Mouse (Mus musculus): ENCODE data around the gene Mtfmt. TPM values are rescaled to one million over a fixed set of nuclear protein-coding genes. Genes with fewer than 3 reads are reported as not detected.

Gene Mtfmt
- polyA plus RNA-seq, 1 experiment from 2014 or later: 18.6 TPM

GRCm38 (mm10) chr9:65479158-65479557 lies 43.6 kb downstream of the Mtfmt start:
- Histone ChIP-seq H3K4me2 (replicated peaks) (no peak overlapping the region), H3K4me1 (replicated peaks) (no peaks in the 10 kb centered on the region), H3K36me3 (peaks cover 26% of the 10 kb centered on the region), H3K9ac (no peak overlapping the region), H3K4me3 (replicated peaks) (no peak overlapping the region), H3K27ac (no peak overlapping the region), H3K9me3 (no peaks in the 10 kb centered on the region), H3K27me3 (replicated peaks) (no peaks in the 10 kb centered on the region)
- no peak for ATAC-seq
- 80% methylated on average over 8 of the region's 8 CpGs for WGBS

- H3K27ac ChIP-seq: no peak overlapping the region
- no peak overlapping the region for H3K9ac ChIP-seq
- no peak for ATAC-seq
- no peaks in the 10 kb centered on the region for H3K27me3 ChIP-seq (replicated peaks)
- no peak overlapping the region for H3K4me2 ChIP-seq (replicated peaks)
- WGBS: 84% methylated on average over 5 of the region's 5 CpGs
- H3K36me3 ChIP-seq: peaks cover 31% of the 10 kb centered on the region
- no peaks in the 10 kb centered on the region for H3K4me1 ChIP-seq (replicated peaks)
- no peak overlapping the region for H3K4me3 ChIP-seq (replicated peaks)
- H3K9me3 ChIP-seq: no peaks in the 10 kb centered on the region
These were observed 44.5 kb downstream of the Mtfmt start for GRCm38 (mm10) chr9:65480071-65480470.

- Histone ChIP-seq H3K4me2 (replicated peaks) (no peak overlapping the region), H3K4me3 (replicated peaks) (no peak overlapping the region), H3K4me1 (replicated peaks) (no peaks in the 10 kb centered on the region), H3K27me3 (replicated peaks) (no peaks in the 10 kb centered on the region), H3K9ac (no peak overlapping the region), H3K36me3 (peaks cover 3% of the 10 kb centered on the region; the same call in 1 of the 2 replicates), H3K27ac (no peak overlapping the region), H3K9me3 (no peaks in the 10 kb centered on the region)
- 79% methylated on average over 3 of the region's 3 CpGs for WGBS
- no peak for ATAC-seq
These were observed 55.9 kb downstream of the Mtfmt start for GRCm38 (mm10) chr9:65491476-65491875.

GRCm38 (mm10) chr9:65492351-65492750 lies 56.8 kb downstream of the Mtfmt start:
- Histone ChIP-seq H3K4me2 (replicated peaks) (no peak overlapping the region), H3K4me3 (replicated peaks) (no peak overlapping the region), H3K27ac (no peak overlapping the region), H3K27me3 (replicated peaks) (no peaks in the 10 kb centered on the region), H3K36me3 (no peaks in the 10 kb centered on the region), H3K9me3 (no peaks in the 10 kb centered on the region), H3K4me1 (replicated peaks) (no peaks in the 10 kb centered on the region), H3K9ac (no peak overlapping the region)
- ATAC-seq: no peak
- WGBS: 85% methylated on average over 2 of the region's 2 CpGs

- Histone ChIP-seq H3K4me2 (replicated peaks) (no peak overlapping the region), H3K9ac (no peak overlapping the region), H3K9me3 (no peaks in the 10 kb centered on the region), H3K36me3 (no peaks in the 10 kb centered on the region), H3K4me3 (replicated peaks) (no peak overlapping the region), H3K4me1 (replicated peaks) (no peaks in the 10 kb centered on the region), H3K27ac (no peak overlapping the region), H3K27me3 (replicated peaks) (no peaks in the 10 kb centered on the region)
- 93% methylated on average over 4 of the region's 4 CpGs for WGBS
- ATAC-seq: no peak
These were observed 57.3 kb downstream of the Mtfmt start for GRCm38 (mm10) chr9:65492851-65493250.

GRCm38 (mm10) chr9:65502146-65502545 lies 66.6 kb downstream of the Mtfmt start:
- H3K27me3 ChIP-seq (replicated peaks): 0 out of 2 replicates have a peak, but pooled peaks cover 3% of the 10 kb centered on the region
- H3K27ac ChIP-seq: no peak overlapping the region
- H3K9me3 ChIP-seq: no peaks in the 10 kb centered on the region
- no peak overlapping the region for H3K4me3 ChIP-seq (replicated peaks)
- H3K9ac ChIP-seq: no peak overlapping the region
- H3K36me3 ChIP-seq: no peaks in the 10 kb centered on the region
- 0 out of 2 replicates have a peak, but pooled peaks cover 3% of the 10 kb centered on the region for H3K4me1 ChIP-seq (replicated peaks)
- no peak for ATAC-seq
- no peak overlapping the region for H3K4me2 ChIP-seq (replicated peaks)
- 42% methylated on average over 8 of the region's 8 CpGs for WGBS

Other genes with a start within 250 kb of the Mtfmt start
- gene Parp16, start 240.4 kb upstream of the Mtfmt start, polyA plus RNA-seq (2015; fragmentation: Nextera tagmentation; extraction: Ambion mirVana): 9.4 and 9.7 TPM in 2 replicates
- gene Cilp, start 170.6 kb upstream of the Mtfmt start, polyA plus RNA-seq (2015; fragmentation: Nextera tagmentation; extraction: Ambion mirVana): 1.5 and 1.8 TPM in 2 replicates
- gene Clpx, start 141.5 kb upstream of the Mtfmt start, polyA plus RNA-seq (2015; fragmentation: Nextera tagmentation; extraction: Ambion mirVana): 45.8 and 48.5 TPM in 2 replicates
- 8.7 TPM in 2 replicates for gene Pdcd7, start 89.7 kb upstream of the Mtfmt start, polyA plus RNA-seq (2015; fragmentation: Nextera tagmentation; extraction: Ambion mirVana)
- 0.21 and 0.40 TPM in 2 replicates for gene Ubap1l, start 74.7 kb upstream of the Mtfmt start, polyA plus RNA-seq (2015; fragmentation: Nextera tagmentation; extraction: Ambion mirVana)
- 2.5 and 2.6 TPM in 2 replicates for gene Kbtbd13, start 44.1 kb upstream of the Mtfmt start, polyA plus RNA-seq (2015; fragmentation: Nextera tagmentation; extraction: Ambion mirVana)
- gene Rasl12, start 37.3 kb upstream of the Mtfmt start, polyA plus RNA-seq (2015; fragmentation: Nextera tagmentation; extraction: Ambion mirVana): 4.2 and 4.7 TPM in 2 replicates
- 7.4 and 8.7 TPM in 2 replicates for gene Slc51b, start 12.8 kb upstream of the Mtfmt start, polyA plus RNA-seq (2015; fragmentation: Nextera tagmentation; extraction: Ambion mirVana)
- 90.2 and 102 TPM in 2 replicates for gene Spg21, start 25.2 kb downstream of the Mtfmt start, polyA plus RNA-seq (2015; fragmentation: Nextera tagmentation; extraction: Ambion mirVana)
- gene Ankdd1a, start 84.4 kb downstream of the Mtfmt start, polyA plus RNA-seq (2015; fragmentation: Nextera tagmentation; extraction: Ambion mirVana): not detected in 2 replicates
- gene Plekho2, start 144.3 kb downstream of the Mtfmt start, polyA plus RNA-seq (2015; fragmentation: Nextera tagmentation; extraction: Ambion mirVana): 11.0 and 11.2 TPM in 2 replicates
- gene Pif1, start 151.4 kb downstream of the Mtfmt start, polyA plus RNA-seq (2015; fragmentation: Nextera tagmentation; extraction: Ambion mirVana): 9.1 and 9.6 TPM in 2 replicates
- 18.9 and 19.6 TPM in 2 replicates for gene Rbpms2, start 193.9 kb downstream of the Mtfmt start, polyA plus RNA-seq (2015; fragmentation: Nextera tagmentation; extraction: Ambion mirVana)
- gene Oaz2, start 232.2 kb downstream of the Mtfmt start, polyA plus RNA-seq (2015; fragmentation: Nextera tagmentation; extraction: Ambion mirVana): 196 and 203 TPM in 2 replicates

Measured in intestine, embryonic 15.5 days (tissue).